Mouse (Mus musculus) embryonic facial prominence, embryonic 12.5 days (tissue): ENCODE data around the gene Tes3-ps. TPM values are rescaled to one million over a fixed set of nuclear protein-coding genes. Genes with fewer than 3 reads are reported as not detected.

ENCODE experiments used
- ATAC-seq: fragments of 200-750 bp; cut with Nextera tagmentation; 2 replicates; pipeline ENCODE4 v1.8.0; 2017; ENCODE audit not compliant: insufficient number of reproducible peaks, insufficient read depth, low FRiP score, low TSS enrichment
- H3K27ac ChIP-seq: fragments of 300-500 bp; sonication (generic); 2 replicates; pipeline ENCODE4 v1.5.1; 2016; ENCODE audit warnings: mild to moderate bottlenecking
- H3K27me3 ChIP-seq: fragments of 300-500 bp; sonication (generic); 2 replicates; pipeline ENCODE4 v1.6.1; 2016; ENCODE audit warnings: mild to moderate bottlenecking, moderate library complexity
- H3K36me3 ChIP-seq: fragments of 300-500 bp; sonication (generic); 2 replicates; pipeline ENCODE4 v1.6.1; 2016; ENCODE audit warnings: mild to moderate bottlenecking
- H3K4me1 ChIP-seq: fragments of 300-500 bp; sonication (generic); 2 replicates; pipeline ENCODE4 v1.6.1; 2016
- H3K4me2 ChIP-seq: fragments of 300-500 bp; sonication (generic); replicated peaks from 2 replicates; pipeline ENCODE4 v1.6.1; 2016; ENCODE audit warnings: mild to moderate bottlenecking, moderate library complexity
- H3K4me3 ChIP-seq: fragments of 300-500 bp; sonication (generic); 2 replicates; pipeline ENCODE4 v1.5.1; 2016; ENCODE audit warnings: mild to moderate bottlenecking
- H3K9ac ChIP-seq: fragments of 300-500 bp; sonication (generic); 2 replicates; pipeline ENCODE4 v1.6.1; 2016; ENCODE audit warnings: mild to moderate bottlenecking, moderate library complexity
- H3K9me3 ChIP-seq: fragments of 300-500 bp; sonication (generic); 2 replicates; pipeline ENCODE4 v1.6.1; 2016; ENCODE audit warnings: mild to moderate bottlenecking, moderate library complexity
- WGBS: fragments of 180-500 bp; shearing (Covaris S2); methylation state at CpG from one replicate; pipeline ENCODE4 v1.1.7; 2016; 5-methylcytosine and 5-hydroxymethylcytosine counted together
- polyA plus RNA-seq: library from polyadenylated mRNA; unstranded; fragments of >200 nt; fragmentation: Nextera tagmentation; extraction: Ambion mirVana; gene quantifications from 2 replicates; pipeline ENCODE4 v1.2.1, GENCODE M21; 2016

Gene Tes3-ps
- polyA plus RNA-seq, 1 experiment from 2014 or later, result 1.4 TPM

- H3K4me3 ChIP-seq, result no peak overlapping the region
- H3K27ac ChIP-seq, result no peak overlapping the region
- no peaks in the 10 kb centered on the region for H3K9me3 ChIP-seq
- no peak overlapping the region for H3K9ac ChIP-seq
- H3K36me3 ChIP-seq, result no peaks in the 10 kb centered on the region
- no peak for ATAC-seq
- no peaks in the 10 kb centered on the region for H3K27me3 ChIP-seq
- peaks cover 7% of the 10 kb centered on the region; the same call in 1 of the 2 replicates for H3K4me1 ChIP-seq
- 76% methylated on average over 4 of the region's 4 CpGs for WGBS
- H3K4me2 ChIP-seq, result no peak overlapping the region
Measured at GRCm38 (mm10) chr13:49505776-49506175, 12.7 kb downstream of the Tes3-ps start.

- H3K4me1 ChIP-seq, result peaks cover 7% of the 10 kb centered on the region; the same call in 1 of the 2 replicates
- H3K4me3 ChIP-seq, result no peak overlapping the region
- WGBS, result 68% methylated on average over 3 of the region's 3 CpGs
- H3K27me3 ChIP-seq, result no peaks in the 10 kb centered on the region
- no peaks in the 10 kb centered on the region for H3K9me3 ChIP-seq
- no peaks in the 10 kb centered on the region for H3K36me3 ChIP-seq
- ATAC-seq, result no peak
- H3K27ac ChIP-seq, result no peak overlapping the region
- H3K4me2 ChIP-seq, result no peak overlapping the region
- no peak overlapping the region for H3K9ac ChIP-seq
Measured at GRCm38 (mm10) chr13:49507176-49507575, 14.1 kb downstream of the Tes3-ps start.

- Histone ChIP-seq H3K4me1 (no peaks in the 10 kb centered on the region), H3K36me3 (no peaks in the 10 kb centered on the region), H3K4me3 (no peak overlapping the region), H3K27me3 (no peaks in the 10 kb centered on the region), H3K27ac (no peak overlapping the region), H3K9me3 (no peaks in the 10 kb centered on the region), H3K4me2 (no peak overlapping the region), H3K9ac (no peak overlapping the region)
- no peak for ATAC-seq
- 42% methylated on average over 2 of the region's 2 CpGs for WGBS
Measured at GRCm38 (mm10) chr13:49518761-49519160, 25.6 kb downstream of the Tes3-ps start.

- no peaks in the 10 kb centered on the region for H3K4me1 ChIP-seq
- no peaks in the 10 kb centered on the region for H3K9me3 ChIP-seq
- H3K27ac ChIP-seq, result no peak overlapping the region
- H3K4me2 ChIP-seq, result no peak overlapping the region
- H3K27me3 ChIP-seq, result no peaks in the 10 kb centered on the region
- H3K9ac ChIP-seq, result no peak overlapping the region
- WGBS, result 57% methylated on average over 2 of the region's 2 CpGs
- H3K4me3 ChIP-seq, result no peak overlapping the region
- no peak for ATAC-seq
- no peaks in the 10 kb centered on the region for H3K36me3 ChIP-seq
Measured at GRCm38 (mm10) chr13:49526235-49526634, 33.1 kb downstream of the Tes3-ps start.

GRCm38 (mm10) chr13:49530636-49531035, 37.5 kb downstream of the Tes3-ps start:
- no peak for ATAC-seq
- WGBS, result 94% methylated on average over 4 of the region's 4 CpGs
- no peak overlapping the region for H3K9ac ChIP-seq
- H3K27me3 ChIP-seq, result no peaks in the 10 kb centered on the region
- no peaks in the 10 kb centered on the region for H3K36me3 ChIP-seq
- H3K9me3 ChIP-seq, result no peaks in the 10 kb centered on the region
- no peak overlapping the region for H3K4me3 ChIP-seq
- no peak overlapping the region for H3K27ac ChIP-seq
- H3K4me2 ChIP-seq, result no peak overlapping the region
- no peaks in the 10 kb centered on the region for H3K4me1 ChIP-seq

GRCm38 (mm10) chr13:49536946-49537345, 43.8 kb downstream of the Tes3-ps start:
- Histone ChIP-seq H3K27ac (no peak overlapping the region), H3K4me3 (no peak overlapping the region), H3K27me3 (no peaks in the 10 kb centered on the region), H3K9me3 (no peaks in the 10 kb centered on the region), H3K4me2 (no peak overlapping the region), H3K36me3 (no peaks in the 10 kb centered on the region), H3K9ac (no peak overlapping the region), H3K4me1 (no peaks in the 10 kb centered on the region)
- no peak for ATAC-seq
- 92% methylated on average over 1 of the region's 1 CpGs for WGBS

- Histone ChIP-seq H3K4me2 (no peak overlapping the region), H3K4me3 (no peak overlapping the region), H3K27me3 (no peaks in the 10 kb centered on the region), H3K9me3 (no peaks in the 10 kb centered on the region), H3K27ac (0 out of 2 replicates have a peak overlapping the region, but pooled peaks have one; percentile 11), H3K36me3 (no peaks in the 10 kb centered on the region), H3K4me1 (no peaks in the 10 kb centered on the region), H3K9ac (no peak overlapping the region)
- 63% methylated on average over 1 of the region's 1 CpGs for WGBS
- no peak for ATAC-seq
Measured at GRCm38 (mm10) chr13:49538693-49539092, 45.6 kb downstream of the Tes3-ps start.

- 0 out of 2 replicates have a peak, but pooled peaks cover 4% of the 10 kb centered on the region for H3K4me1 ChIP-seq
- 44% methylated on average over 3 of the region's 3 CpGs for WGBS
- H3K36me3 ChIP-seq, result no peaks in the 10 kb centered on the region
- no peak within 1 kb of the TSS for H3K4me2 ChIP-seq
- no peaks in the 10 kb centered on the region for H3K27me3 ChIP-seq
- peak within 1 kb of the TSS; percentile 77 for H3K27ac ChIP-seq
- H3K9me3 ChIP-seq, result no peaks in the 10 kb centered on the region
- no peak within 1 kb of the TSS for H3K9ac ChIP-seq
- no peak within 1 kb of the TSS for H3K4me3 ChIP-seq
- ATAC-seq, result no peak
Measured at GRCm38 (mm10) chr13:49544279-49544678, 51.2 kb downstream of the Tes3-ps start, which contains the start of gene Aspn. Aspn (plus strand) TSS chr13:49544443.

- 24% methylated on average over 3 of the region's 3 CpGs for WGBS
- Histone ChIP-seq H3K4me2 (0 out of 2 replicates have a peak overlapping the region, but pooled peaks have one; percentile 5), H3K36me3 (no peaks in the 10 kb centered on the region), H3K9ac (no peak overlapping the region), H3K27ac (peak overlapping the region; percentile 77), H3K4me1 (0 out of 2 replicates have a peak, but pooled peaks cover 4% of the 10 kb centered on the region), H3K4me3 (no peak overlapping the region), H3K27me3 (no peaks in the 10 kb centered on the region), H3K9me3 (no peaks in the 10 kb centered on the region)
- 0 out of 2 replicates have a peak, but pooled peaks have one; percentile 41 for ATAC-seq
Measured at GRCm38 (mm10) chr13:49545646-49546045, 52.5 kb downstream of the Tes3-ps start.

Other genes starting within 250 kb of the Tes3-ps start
- gene Susd3, start 244.6 kb upstream of the Tes3-ps start, polyA plus RNA-seq, result 1.2 and 1.8 TPM in 2 replicates
- gene Fgd3, start 173.0 kb upstream of the Tes3-ps start, polyA plus RNA-seq, result 1.2 and 1.5 TPM in 2 replicates
- gene Bicd2, start 151.7 kb upstream of the Tes3-ps start, polyA plus RNA-seq, result 42.0 and 42.3 TPM in 2 replicates
- gene Ippk, start 72.1 kb upstream of the Tes3-ps start, polyA plus RNA-seq, result 14.0 and 15.8 TPM in 2 replicates
- gene Ecm2, start 11.5 kb downstream of the Tes3-ps start, polyA plus RNA-seq, result 0.64 and 0.69 TPM in 2 replicates
- gene Aspn, start 51.1 kb downstream of the Tes3-ps start, polyA plus RNA-seq, result 14.6 and 16.6 TPM in 2 replicates
- 2.5 and 2.8 TPM in 2 replicates for gene Omd, start 89.1 kb downstream of the Tes3-ps start, polyA plus RNA-seq
- gene Ogn, start 114.7 kb downstream of the Tes3-ps start, polyA plus RNA-seq, result 56.6 and 64.5 TPM in 2 replicates
- gene Cenpp, start 159.5 kb downstream of the Tes3-ps start, polyA plus RNA-seq, result 26.9 and 29.2 TPM in 2 replicates
- 20.0 and 22.8 TPM in 2 replicates for gene Nol8, start 159.8 kb downstream of the Tes3-ps start, polyA plus RNA-seq
- 70.9 and 80.7 TPM in 2 replicates for gene Iars, start 188.8 kb downstream of the Tes3-ps start, polyA plus RNA-seq